Mouse (Mus musculus) layer of hippocampus, adult 9-10 months (tissue): ENCODE results near the gene Lysmd1.
A peak's percentile ranks its signal among the peaks of the same experiment; 100 is the strongest.

Source experiments
- DNase-seq: peaks from one replicate; pipeline ENCODE4 v3.0.0; 2022; ENCODE audit warnings: low spot score

Lysmd1 gene

GRCm38 (mm10) chr3:95139586-95140288, 5.8 kb downstream of the Lysmd1 start:
- DNase-seq = no peak

- no peak for DNase-seq
These were observed 6.4 kb downstream of the Lysmd1 start for GRCm38 (mm10) chr3:95140289-95140595.

- DNase-seq = no peak
These were observed 6.9 kb downstream of the Lysmd1 start for GRCm38 (mm10) chr3:95140795-95141194.

- no peak for DNase-seq
These were observed 7.6 kb downstream of the Lysmd1 start for GRCm38 (mm10) chr3:95141474-95141873.

GRCm38 (mm10) chr3:95141952-95142616, 8.2 kb downstream of the Lysmd1 start, which contains the start of gene Tnfaip8l2:
Gene Tnfaip8l2, minus strand, starts transcription at chr3:95142360.
- DNase-seq = no peak

- peak; percentile 68 for DNase-seq
These were observed 8.7 kb downstream of the Lysmd1 start for GRCm38 (mm10) chr3:95142617-95143011.

- no peak for DNase-seq
These were observed 14.0 kb downstream of the Lysmd1 start for GRCm38 (mm10) chr3:95147924-95148323.

GRCm38 (mm10) chr3:95153874-95154273, 20.0 kb downstream of the Lysmd1 start:
- DNase-seq = no peak

GRCm38 (mm10) chr3:95159511-95159986, 25.7 kb downstream of the Lysmd1 start:
- DNase-seq = no peak

- DNase-seq = peak; percentile 81
These were observed 26.4 kb downstream of the Lysmd1 start, which contains the start of gene Sema6c for GRCm38 (mm10) chr3:95159987-95160963. Gene Sema6c, plus strand, starts transcription at chr3:95160457.

- no peak for DNase-seq
These were observed 27.2 kb downstream of the Lysmd1 start for GRCm38 (mm10) chr3:95161041-95161551.

GRCm38 (mm10) chr3:95161618-95162344, 27.9 kb downstream of the Lysmd1 start:
- DNase-seq = no peak

- no peak for DNase-seq
These were observed 28.4 kb downstream of the Lysmd1 start for GRCm38 (mm10) chr3:95162345-95162628.

- DNase-seq = no peak
These were observed 29.7 kb downstream of the Lysmd1 start for GRCm38 (mm10) chr3:95163419-95164255.

GRCm38 (mm10) chr3:95164256-95164550, 30.3 kb downstream of the Lysmd1 start:
- DNase-seq = no peak

GRCm38 (mm10) chr3:95164840-95165239, 31.0 kb downstream of the Lysmd1 start:
- DNase-seq = no peak

GRCm38 (mm10) chr3:95169996-95170395, 36.1 kb downstream of the Lysmd1 start:
- no peak for DNase-seq

- no peak for DNase-seq
These were observed 37.2 kb downstream of the Lysmd1 start for GRCm38 (mm10) chr3:95171105-95171504.

- no peak for DNase-seq
These were observed 38.8 kb downstream of the Lysmd1 start for GRCm38 (mm10) chr3:95172526-95173255.

GRCm38 (mm10) chr3:95173256-95173949, 39.5 kb downstream of the Lysmd1 start:
- DNase-seq = no peak
